Mouse (Mus musculus) kidney, adult 18-20 months (tissue): ENCODE measurements around the gene Igfals.

ENCODE experiments used
- DNase-seq: peaks from one replicate; pipeline ENCODE4 v3.0.0; 2021

Igfals gene

DNA sequence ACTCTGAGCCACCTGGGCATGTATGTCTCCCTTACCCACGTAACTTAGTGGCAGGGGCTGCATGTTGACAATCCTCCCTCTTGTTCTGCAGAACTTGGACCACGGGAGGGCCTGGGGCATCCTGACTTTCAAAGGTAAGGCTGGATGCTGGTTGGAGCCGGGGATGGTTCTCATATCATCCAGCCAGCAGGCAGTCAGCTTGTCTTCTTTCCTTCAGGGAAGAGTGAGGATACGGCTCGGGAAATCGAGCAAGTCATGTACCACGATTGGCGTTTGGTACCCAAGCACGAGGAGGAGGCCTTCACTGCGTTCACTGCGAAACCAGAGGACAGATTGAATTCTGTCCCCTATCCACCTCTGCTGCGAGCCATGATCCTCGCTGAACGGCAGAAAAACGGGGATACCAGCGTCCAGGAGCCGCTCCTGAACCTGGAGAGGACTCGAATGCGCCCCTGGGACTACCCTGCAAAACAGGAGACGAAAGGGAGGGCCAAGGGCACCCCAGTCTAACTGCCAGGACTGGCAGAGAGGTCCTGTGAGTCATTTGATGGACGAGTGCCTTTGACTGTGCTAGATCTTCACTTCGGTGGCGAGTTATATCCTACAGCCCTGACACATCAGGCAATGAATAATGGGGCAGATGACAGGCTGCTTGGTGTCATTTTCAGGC lies 29.9 kb downstream of the Igfals start:
- DNase-seq: no peak

DNA sequence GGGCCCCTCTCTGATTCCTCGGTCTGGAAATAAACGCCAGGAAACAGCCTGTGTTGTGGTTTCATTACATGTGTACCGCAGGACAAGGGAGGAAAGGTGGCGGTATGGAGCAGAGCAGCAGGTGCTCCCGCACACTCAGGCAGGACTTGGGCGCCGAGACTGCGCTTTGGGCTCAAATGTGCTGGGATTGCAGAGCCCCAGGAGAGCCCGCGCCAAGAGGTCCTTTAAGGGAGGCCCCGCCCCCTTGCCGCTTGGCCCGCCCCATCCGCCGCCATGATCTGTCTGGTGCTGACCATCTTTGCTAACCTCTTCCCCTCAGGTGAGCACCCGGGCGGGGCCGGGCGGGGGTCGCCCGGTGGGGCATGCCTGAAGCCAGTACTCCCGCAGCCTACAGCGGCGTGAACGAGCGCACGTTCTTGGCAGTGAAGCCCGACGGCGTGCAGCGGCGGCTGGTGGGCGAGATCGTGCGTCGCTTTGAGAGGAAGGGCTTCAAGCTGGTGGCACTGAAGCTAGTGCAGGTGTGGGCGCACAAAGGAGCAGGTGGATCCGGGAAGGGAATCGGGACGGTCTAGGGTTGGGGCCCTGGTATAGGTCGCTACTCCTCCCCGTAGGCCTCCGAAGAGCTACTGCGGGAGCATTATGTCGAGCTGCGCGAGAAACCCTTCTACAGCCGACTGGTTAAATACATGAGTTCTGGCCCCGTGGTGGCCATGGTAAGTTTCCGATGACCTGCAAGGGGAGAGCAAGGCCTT lies 30.6 kb downstream of the Igfals start, which contains the start of gene Nme3:
Gene Nme3, plus strand, starts transcription at position 260 of the 752 bp plus-strand sequence.
- peak; percentile 84 for DNase-seq

DNA sequence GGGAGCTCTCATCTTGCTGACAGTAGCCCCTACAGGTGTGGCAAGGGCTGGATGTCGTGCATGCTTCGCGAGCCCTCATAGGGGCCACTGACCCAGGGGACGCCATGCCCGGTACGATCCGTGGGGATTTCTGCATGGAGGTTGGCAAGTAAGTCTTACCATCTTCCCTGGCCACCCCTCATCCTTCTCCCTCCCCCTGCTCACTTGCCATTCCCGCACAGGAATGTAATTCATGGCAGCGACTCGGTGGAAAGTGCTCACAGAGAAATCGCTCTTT lies 31.1 kb downstream of the Igfals start:
- no peak for DNase-seq

DNA sequence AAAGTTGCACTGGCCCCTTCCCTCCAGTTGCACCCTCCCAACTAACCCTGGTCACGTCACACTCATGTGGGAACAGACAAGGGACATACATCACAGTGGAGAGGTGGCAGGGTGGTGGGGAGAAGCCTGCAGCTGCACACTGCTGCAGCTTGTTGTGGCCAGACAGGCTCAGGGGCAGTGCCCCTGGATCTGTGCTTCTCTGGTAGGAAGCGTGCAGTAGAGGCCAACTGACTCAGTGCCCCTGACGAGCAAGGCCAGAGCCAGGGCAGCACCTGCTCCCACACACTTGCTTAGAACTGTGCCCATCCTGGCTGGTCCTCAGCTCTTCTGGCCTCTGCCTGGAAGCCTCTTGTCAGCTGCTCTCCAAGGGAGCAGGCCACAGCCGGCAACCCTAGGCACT lies 31.8 kb downstream of the Igfals start:
- DNase-seq: no peak

DNA sequence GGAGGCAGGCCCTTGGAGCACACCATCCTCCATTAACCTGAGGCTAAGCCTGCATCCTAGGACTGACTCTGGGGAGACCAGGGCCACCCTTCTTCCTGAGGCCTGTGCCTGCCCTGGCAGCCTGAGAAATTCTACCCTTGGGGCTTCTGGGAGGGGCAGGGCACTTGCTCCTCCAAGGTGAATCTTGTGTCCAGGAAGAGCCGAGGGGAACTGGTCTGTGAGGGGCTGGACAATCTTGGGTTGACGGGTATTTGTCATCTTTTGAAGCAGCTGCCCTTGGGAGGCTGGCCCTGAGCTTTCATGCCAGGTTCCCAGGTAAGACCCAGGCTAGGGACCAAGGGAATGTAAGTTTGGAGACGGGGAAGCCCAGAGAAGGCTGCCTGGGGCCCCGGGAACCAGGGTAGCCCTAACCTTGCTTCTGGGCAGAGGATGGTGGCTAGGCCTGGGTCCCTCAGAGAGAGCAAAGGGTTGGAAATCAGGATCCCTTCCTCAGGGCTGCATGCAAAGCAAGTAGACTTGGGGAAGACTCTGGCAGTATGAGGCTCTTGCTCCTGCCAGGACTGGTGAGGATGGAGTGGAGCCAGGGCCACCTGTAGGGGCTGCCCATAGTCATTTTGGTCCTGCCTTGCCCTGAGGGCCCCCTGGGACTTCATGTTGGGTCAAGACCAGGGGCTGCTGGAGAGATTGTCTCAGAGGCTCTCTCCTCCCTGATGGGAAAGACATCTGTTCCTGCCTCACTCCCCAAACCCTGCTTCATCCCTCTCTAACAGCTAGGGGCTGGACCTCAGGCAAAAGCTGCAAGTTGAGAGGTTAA lies 32.5 kb downstream of the Igfals start:
- no peak for DNase-seq

DNA sequence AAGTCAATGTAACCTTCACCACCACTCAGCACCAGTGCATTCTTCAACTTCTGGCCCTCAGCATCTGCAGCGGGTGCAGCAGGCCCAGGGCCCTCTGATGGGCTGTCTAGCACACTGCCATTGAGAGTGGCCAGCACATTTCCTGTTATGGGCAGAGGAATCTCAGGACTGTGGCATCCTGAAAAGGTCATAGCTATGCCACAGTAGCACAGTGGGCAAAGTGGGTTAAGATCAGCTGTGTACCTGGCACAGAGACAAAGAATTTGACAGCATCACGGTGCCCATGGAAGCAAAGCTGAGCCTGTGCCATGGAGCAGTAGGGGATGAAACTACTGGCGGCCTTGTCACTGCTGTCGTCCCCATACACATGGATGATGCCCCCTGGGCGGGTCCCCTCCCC lies 33.4 kb downstream of the Igfals start:
- no peak for DNase-seq

DNA sequence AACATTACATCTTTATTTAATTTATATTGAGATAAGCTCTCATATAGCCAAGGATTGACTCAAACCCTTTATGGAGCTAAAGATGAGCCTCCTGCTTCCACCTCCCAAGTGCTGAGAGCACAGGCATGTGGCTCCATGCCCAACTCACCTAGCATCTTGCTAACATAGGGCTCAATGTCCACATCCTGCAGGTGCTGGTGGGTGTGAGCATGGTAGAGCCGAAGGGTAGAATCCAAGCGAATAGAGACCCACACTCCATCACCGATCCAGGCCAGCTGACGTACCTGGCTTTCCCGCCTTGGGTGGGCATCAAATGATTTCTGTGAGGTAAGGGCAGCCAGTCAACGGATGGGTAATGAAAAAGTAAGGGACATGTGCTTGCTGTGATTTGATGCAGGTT lies 34.2 kb downstream of the Igfals start:
- no peak for DNase-seq

DNA sequence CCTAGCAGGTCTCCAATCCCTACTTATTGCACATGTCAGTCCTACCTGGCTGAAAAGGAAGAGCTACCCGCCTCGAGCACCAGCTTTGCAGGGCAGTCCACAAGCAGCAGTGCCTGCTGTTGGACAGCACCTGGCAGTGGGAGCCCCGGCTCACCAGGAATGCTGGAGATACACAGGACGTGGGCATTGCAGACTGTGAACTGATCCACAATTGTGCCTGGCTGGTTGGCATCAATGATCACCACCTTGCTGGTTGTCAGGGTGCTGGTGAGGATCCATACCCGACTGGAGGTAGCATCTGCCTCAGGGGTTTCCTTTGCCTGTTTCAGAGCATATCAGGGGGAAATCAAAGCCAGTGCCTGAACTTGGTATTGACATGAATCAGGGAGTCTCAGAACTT lies 36.3 kb downstream of the Igfals start:
- DNase-seq: no peak

DNA sequence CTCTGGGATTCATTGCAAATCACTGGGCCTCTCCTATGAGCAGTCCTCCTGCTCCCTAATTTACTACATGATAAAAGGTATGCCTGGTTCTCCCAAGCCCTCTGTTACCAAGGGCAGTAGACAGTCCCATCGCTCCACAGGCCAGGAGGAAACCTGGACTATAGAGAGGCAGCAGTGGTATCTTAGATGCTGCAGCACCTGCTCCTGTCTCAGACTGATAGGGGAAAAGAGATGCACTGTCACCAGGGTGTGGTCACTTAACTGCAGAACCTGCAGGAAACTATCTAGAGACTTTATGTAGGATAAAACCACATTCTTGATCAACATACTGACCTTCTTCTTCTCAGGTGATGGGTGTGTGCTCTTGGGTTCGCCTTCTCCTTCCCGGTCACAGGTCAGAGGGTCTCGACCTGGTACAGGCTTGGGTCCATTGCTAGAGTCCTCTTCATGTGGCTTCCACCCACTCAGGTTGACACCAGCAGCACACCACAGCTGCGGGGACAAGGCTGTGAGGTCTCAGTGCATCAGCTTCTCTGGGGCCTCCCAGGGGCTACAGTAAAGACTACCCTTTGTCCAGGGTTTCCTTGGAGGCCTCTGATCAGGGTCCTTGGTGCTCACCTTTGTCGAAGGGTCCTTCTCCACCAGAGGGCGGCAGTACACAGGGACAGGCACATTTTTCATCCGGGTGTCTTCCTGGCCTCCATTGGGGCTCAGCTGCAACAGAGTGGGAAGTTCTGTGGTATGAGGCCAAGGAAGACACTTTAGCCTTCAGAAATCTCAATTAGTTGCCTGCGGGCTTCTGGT lies 37.1 kb downstream of the Igfals start:
- peak; percentile 53 for DNase-seq

DNA sequence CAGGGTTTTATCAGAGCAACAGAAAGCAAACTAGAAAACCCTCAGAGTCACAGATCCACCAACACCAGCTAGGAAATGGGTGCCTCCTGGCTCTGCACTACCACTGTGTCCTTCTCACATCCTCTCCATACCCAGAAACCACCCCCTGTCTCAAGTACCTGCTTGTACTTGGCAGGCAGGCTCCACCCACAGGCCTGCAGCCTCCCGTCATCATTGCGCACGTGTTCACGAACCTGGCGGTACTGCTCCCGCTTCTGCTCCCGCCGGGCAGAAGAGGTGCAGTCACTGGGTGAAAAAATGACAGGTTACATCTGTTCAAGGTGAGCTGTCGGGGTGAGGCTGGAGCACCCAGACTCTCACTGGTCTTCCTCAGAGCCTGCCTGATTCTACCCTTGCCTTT lies 38.0 kb downstream of the Igfals start:
- DNase-seq: no peak

DNA sequence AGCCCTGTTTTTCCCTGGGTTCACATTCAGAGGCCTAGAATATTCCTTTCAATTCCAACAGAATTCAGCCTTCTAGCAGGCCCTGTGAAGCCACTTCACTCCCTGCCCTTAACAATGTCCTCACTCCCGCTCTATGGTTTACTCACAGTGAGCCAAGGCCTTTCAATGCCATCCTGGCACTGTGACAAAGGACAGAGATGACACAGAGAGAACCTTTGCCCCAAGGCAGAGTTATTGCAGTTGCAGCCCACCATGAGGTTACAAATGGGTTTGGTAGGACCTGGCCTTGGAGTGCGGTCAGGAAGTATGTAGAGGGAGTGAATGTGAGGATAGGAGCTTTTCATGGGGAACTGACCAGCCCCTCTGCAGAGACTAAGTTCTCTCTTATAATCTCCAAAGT lies 41.8 kb downstream of the Igfals start:
- no peak for DNase-seq

DNA sequence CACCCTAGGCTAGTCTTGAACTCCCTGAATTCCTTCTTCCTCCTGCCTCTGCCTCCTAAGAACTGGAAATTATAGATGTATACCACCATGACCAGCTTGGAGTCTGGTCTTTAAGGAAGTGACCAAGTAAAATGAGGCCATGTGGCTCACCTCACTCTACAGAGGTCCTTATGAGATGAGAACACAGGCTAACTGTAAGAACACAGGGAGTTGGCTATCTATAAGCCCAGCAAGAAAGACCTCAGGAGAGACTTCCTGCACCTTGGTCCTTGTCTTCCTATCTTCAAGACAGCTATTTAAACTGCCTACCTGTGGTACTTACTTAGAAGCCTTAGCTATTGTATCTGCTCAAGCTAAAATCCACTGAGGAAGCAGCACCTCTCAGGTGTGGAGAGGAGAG lies 48.2 kb downstream of the Igfals start:
- DNase-seq: no peak

DNA sequence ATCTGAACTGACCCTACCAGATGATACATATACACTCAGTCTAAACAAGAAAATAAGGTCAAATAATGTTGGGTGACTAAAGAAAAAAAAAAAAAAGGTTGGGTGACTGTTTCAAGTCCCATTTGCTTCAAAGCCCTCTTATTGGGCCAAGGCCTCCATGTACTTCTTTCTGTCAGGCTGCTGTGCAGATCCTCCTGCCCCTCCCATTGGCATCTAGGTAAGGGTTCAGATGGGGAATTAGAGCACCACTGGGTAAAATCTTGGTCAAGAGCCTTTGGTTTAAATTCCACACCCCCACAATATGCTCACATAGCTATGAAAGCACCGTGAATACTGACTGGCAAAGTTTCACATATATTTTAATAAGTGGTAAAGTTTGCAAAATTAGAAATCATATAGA lies 57.4 kb downstream of the Igfals start:
- no peak for DNase-seq

DNA sequence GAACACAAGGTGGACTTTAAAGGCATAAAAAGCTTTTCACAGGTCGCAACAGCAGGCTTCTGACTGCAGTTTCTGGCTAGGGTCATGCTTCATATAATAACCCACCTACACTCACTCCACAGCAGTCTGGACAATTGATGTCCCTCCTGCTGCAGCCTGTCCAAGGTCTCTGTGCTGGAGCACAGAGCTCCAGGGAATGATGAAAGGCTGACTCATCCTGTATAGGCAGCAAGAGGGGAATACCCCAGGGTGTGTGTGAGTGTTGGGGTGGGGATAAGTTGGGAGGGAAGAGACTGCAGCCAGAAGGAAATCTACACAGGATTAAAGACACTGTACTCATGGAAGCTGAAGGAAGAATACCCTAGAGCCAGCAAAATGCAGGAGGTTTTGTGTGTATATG lies 63.7 kb downstream of the Igfals start:
- no peak for DNase-seq
